29 mouse cellular contexts compared by ENCODE assay signal in the genomic region with DNA sequence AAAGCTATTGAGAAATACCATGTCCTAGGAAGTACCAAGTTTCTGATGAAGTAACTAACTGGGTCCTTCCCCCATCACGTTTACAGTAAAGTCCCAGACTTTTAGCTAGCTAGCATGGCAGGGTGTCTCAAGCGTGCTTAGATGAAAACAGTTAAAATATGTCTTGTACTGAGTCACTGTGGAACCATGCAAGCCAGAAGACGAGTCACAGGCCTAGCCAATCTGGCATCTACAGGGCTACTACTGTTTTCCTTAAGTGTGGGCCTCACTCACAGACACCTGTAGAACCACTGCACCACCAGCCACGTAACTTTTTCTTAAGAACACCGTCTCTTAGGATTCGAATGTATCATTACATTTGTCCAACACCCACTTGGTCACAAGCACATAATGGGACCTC.
"Had no signal": no experiment of that assay in that cellular context is flagged by ENCODE, and none has a peak within 500 bp of the region (broad histone marks: within the 10 kb centered on the region; RNA-seq: fewer than 3 reads in every experiment).

No protein-coding gene starts in this region.

- ATAC-seq: hindbrain, postnatal 0 days; intestine, embryonic 15.5 days had no signal

- H3K4me1 ChIP-seq: hindbrain, embryonic 15.5 days; intestine, embryonic 15.5 days; limb, embryonic 10.5 days; limb, embryonic 12.5 days; liver, embryonic 13.5 days; liver, embryonic 15.5 days had no signal

- H3K36me3 ChIP-seq: heart, embryonic 15.5 days; intestine, embryonic 15.5 days; limb, embryonic 10.5 days; liver, embryonic 13.5 days; liver, embryonic 15.5 days had no signal

- H3K4me3 ChIP-seq: heart, embryonic 13.5 days; heart, embryonic 15.5 days; hindbrain, embryonic 13.5 days; hindbrain, embryonic 15.5 days; intestine, embryonic 15.5 days; kidney, embryonic 15.5 days; left cerebral cortex, adult 2 months; limb, embryonic 10.5 days; limb, embryonic 12.5 days; liver, embryonic 13.5 days; liver, embryonic 15.5 days had no signal

- H3K4me2 ChIP-seq: heart, embryonic 11.5 days; heart, embryonic 13.5 days; heart, embryonic 15.5 days; hindbrain, embryonic 13.5 days; hindbrain, embryonic 15.5 days; intestine, embryonic 15.5 days; kidney, embryonic 15.5 days; limb, embryonic 12.5 days; liver, embryonic 11.5 days; liver, embryonic 13.5 days; liver, embryonic 15.5 days had no signal

- DNase-seq: gastrocnemius, postnatal 14 days; gastrocnemius, postnatal 36 days; heart, adult 18-20 months; heart, postnatal 14 days; heart, postnatal 36 days; kidney, adult 11 months; kidney, adult 2 months; kidney, adult 9 months; kidney, postnatal 14 days; kidney, postnatal 36 days; layer of hippocampus, adult 9-11 months; layer of hippocampus, postnatal 36 days; liver; liver, embryonic 13.5 days; lung, adult 18-20 months had no signal

- H3K27ac ChIP-seq: heart, embryonic 13.5 days; heart, embryonic 15.5 days; hindbrain, embryonic 13.5 days; hindbrain, embryonic 15.5 days; hindbrain, postnatal 0 days; intestine, embryonic 15.5 days; kidney, embryonic 15.5 days; kidney, postnatal 0 days; left cerebral cortex, adult 2 months; limb, embryonic 10.5 days; limb, embryonic 12.5 days; liver, embryonic 13.5 days; liver, embryonic 15.5 days had no signal

- H3K9ac ChIP-seq: heart, embryonic 13.5 days; heart, embryonic 15.5 days; hindbrain, embryonic 13.5 days; hindbrain, embryonic 15.5 days; intestine, embryonic 15.5 days; kidney, embryonic 15.5 days; limb, embryonic 12.5 days; liver, embryonic 13.5 days; liver, embryonic 15.5 days had no signal

- H3K27me3 ChIP-seq: heart, embryonic 13.5 days; heart, embryonic 15.5 days; hindbrain, embryonic 13.5 days; hindbrain, embryonic 15.5 days; intestine, embryonic 15.5 days; kidney, embryonic 15.5 days; limb, embryonic 12.5 days; liver, embryonic 13.5 days; liver, embryonic 15.5 days had no signal

- H3K9me3 ChIP-seq: heart, embryonic 13.5 days; heart, embryonic 15.5 days; hindbrain, embryonic 13.5 days; hindbrain, embryonic 15.5 days; intestine, embryonic 15.5 days; kidney, embryonic 15.5 days; limb, embryonic 10.5 days; limb, embryonic 12.5 days; liver, embryonic 13.5 days; liver, embryonic 15.5 days had no signal
